Mouse (Mus musculus) stomach, postnatal 0 days (tissue): Measurements from ENCODE around the gene Ino80. TPM values are rescaled to one million over a fixed set of nuclear protein-coding genes. Genes with fewer than 3 reads are reported as not detected.
A peak's percentile ranks its signal among the peaks of the same experiment; 100 is the strongest.

Source experiments
- ATAC-seq: fragments of 200-750 bp; cut with Nextera tagmentation; 2 replicates; pipeline ENCODE4 v1.8.0; 2017; ENCODE audit not compliant: low FRiP score, low TSS enrichment
- DNase-seq: peaks from one replicate; pipeline ENCODE4 v3.0.0-alpha.2; 2016; ENCODE audit warnings: low spot score
- H3K27ac ChIP-seq: fragments of 300-500 bp; sonication (generic); replicated peaks from 2 replicates; pipeline ENCODE4 v1.5.1; 2014; ENCODE audit warnings: mild to moderate bottlenecking, control low read depth
- H3K27me3 ChIP-seq: fragments of 300-500 bp; sonication (generic); 2 replicates; pipeline ENCODE4 v1.6.1; 2014; ENCODE audit warnings: low read length; ENCODE audit not compliant: control insufficient read depth, insufficient read depth
- H3K36me3 ChIP-seq: fragments of 300-500 bp; sonication (generic); 2 replicates; pipeline ENCODE4 v1.6.1; 2014; ENCODE audit warnings: low read length, mixed read lengths; ENCODE audit not compliant: control insufficient read depth, insufficient read depth
- H3K4me1 ChIP-seq: fragments of 300-500 bp; sonication (generic); replicated peaks from 2 replicates; pipeline ENCODE4 v1.6.1; 2014; ENCODE audit warnings: antibody characterized with exemption; ENCODE audit not compliant: control insufficient read depth, insufficient read depth
- H3K4me2 ChIP-seq: fragments of 300-500 bp; sonication (generic); replicated peaks from 2 replicates; pipeline ENCODE4 v1.6.1; 2014; ENCODE audit warnings: low read depth, mild to moderate bottlenecking, control low read depth, moderate library complexity
- H3K4me3 ChIP-seq: fragments of 300-500 bp; sonication (generic); 2 replicates; pipeline ENCODE4 v1.5.1; 2014; ENCODE audit warnings: low read depth, low read length, control low read depth
- H3K9ac ChIP-seq: fragments of 300-500 bp; sonication (generic); 2 replicates; pipeline ENCODE4 v1.6.1; 2014; ENCODE audit warnings: mild to moderate bottlenecking, low read length, control low read depth, mixed read lengths
- H3K9me3 ChIP-seq: fragments of 300-500 bp; sonication (generic); 2 replicates; pipeline ENCODE4 v1.6.1; 2016; ENCODE audit warnings: low read length; ENCODE audit not compliant: control insufficient read depth
- CTCF ChIP-seq: IDR thresholded peaks from 2 replicates; pipeline ENCODE4 v1.5.1; 2016; ENCODE audit warnings: antibody characterized with exemption, low read depth, mild to moderate bottlenecking, moderate library complexity
- EP300 ChIP-seq: optimal IDR thresholded peaks from 2 replicates; pipeline ENCODE3; 2016; ENCODE audit warnings: antibody characterized with exemption
- WGBS: fragments of 180-500 bp; shearing (Covaris S2); extraction: QIAGEN DNeasy Blood & Tissue Kit; methylation state at CpG from one replicate; pipeline ENCODE4 v1.1.7; 2014; 5-methylcytosine and 5-hydroxymethylcytosine counted together
- polyA plus RNA-seq: library from polyadenylated mRNA; unstranded; fragments of >200 nt; fragmentation: Nextera tagmentation; extraction: Ambion mirVana; gene quantifications from 2 replicates; pipeline ENCODE4 v1.2.1, GENCODE M21; 2015

Ino80 gene
- polyA plus RNA-seq, 1 experiment from 2014 or later, result 2.0 TPM

DNA sequence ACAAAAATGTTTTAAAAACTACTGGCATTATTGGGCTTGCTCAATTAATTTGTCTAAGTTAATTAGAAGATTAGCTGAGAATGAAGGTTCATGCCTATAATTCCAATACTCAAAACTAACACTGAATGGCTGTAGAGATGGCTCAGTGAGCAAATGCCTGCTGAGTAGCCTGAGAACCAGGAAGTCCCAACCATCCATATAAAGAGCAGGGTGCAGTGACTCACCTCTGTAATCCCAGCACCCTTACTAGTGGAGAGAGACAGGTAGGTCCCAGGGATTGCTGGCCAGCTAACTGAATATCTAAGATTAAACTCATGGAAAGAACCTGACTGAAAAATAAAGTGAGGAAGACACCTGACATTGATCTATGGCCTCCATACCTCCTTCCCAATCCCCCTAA, 78.2 kb downstream of the Ino80 start:
- Histone ChIP-seq H3K27me3 (no peaks in the 10 kb centered on the region), H3K4me3 (no peak overlapping the region), H3K36me3 (peaks cover 14% of the 10 kb centered on the region), H3K9ac (no peak overlapping the region), H3K4me2 (no peak overlapping the region), H3K9me3 (no peaks in the 10 kb centered on the region), H3K4me1 (no peaks in the 10 kb centered on the region), H3K27ac (no peak overlapping the region)
- TF ChIP-seq EP300 (no peak), CTCF (no peak)
- DNase-seq (no peak), ATAC-seq (peak; percentile 61; the same call in 1 of the 2 replicates)

- Histone ChIP-seq H3K4me3 (no peak overlapping the region), H3K27ac (no peak overlapping the region), H3K27me3 (no peaks in the 10 kb centered on the region), H3K9ac (no peak overlapping the region), H3K9me3 (no peaks in the 10 kb centered on the region), H3K36me3 (peaks cover 14% of the 10 kb centered on the region), H3K4me1 (no peaks in the 10 kb centered on the region), H3K4me2 (no peak overlapping the region)
- DNase-seq, result no peak
- 94% methylated on average over 1 of the region's 1 CpGs for WGBS
- no peak for TF ChIP-seq EP300
- no peak for TF ChIP-seq CTCF
- ATAC-seq, result no peak
Measured at GRCm38 (mm10) chr2:119398665-119399064, 78.8 kb downstream of the Ino80 start.

- no peaks in the 10 kb centered on the region for H3K4me1 ChIP-seq
- no peaks in the 10 kb centered on the region for H3K9me3 ChIP-seq
- H3K27ac ChIP-seq, result no peak overlapping the region
- no peak overlapping the region for H3K4me2 ChIP-seq
- 83% methylated on average over 5 of the region's 5 CpGs for WGBS
- no peaks in the 10 kb centered on the region for H3K27me3 ChIP-seq
- DNase-seq, result no peak
- H3K36me3 ChIP-seq, result peaks cover 14% of the 10 kb centered on the region
- H3K9ac ChIP-seq, result no peak overlapping the region
- no peak overlapping the region for H3K4me3 ChIP-seq
- TF ChIP-seq CTCF, result 0 out of 2 replicates have a peak, but pooled peaks have one; percentile 18
- TF ChIP-seq EP300, result no peak
- no peak for ATAC-seq
Measured at GRCm38 (mm10) chr2:119398252-119398651, 79.2 kb downstream of the Ino80 start.

GRCm38 (mm10) chr2:119389992-119390391, 87.5 kb downstream of the Ino80 start:
- no peak overlapping the region for H3K4me3 ChIP-seq
- 95% methylated on average over 4 of the region's 4 CpGs for WGBS

DNA sequence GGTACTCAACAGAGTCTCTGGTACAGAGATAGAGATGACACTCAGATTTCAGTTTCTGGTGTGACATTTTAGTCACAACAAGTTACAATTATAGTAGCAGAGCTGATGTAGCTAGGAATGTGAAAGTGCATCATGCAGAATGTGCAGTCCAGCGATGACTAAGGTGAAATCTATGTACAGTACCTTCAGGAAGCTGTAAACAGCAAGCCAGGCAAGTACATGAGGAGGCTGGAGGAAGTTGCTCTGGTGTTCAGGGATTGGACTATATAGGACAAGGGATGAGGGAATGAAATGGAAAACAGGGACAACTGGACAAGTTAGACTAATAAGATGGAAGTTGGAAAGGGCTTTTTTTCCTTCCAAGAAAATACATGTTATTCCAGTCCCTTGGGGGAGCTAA, 89.2 kb downstream of the Ino80 start:
- Histone ChIP-seq H3K9ac (no peak overlapping the region), H3K4me2 (no peak overlapping the region), H3K27ac (no peak overlapping the region), H3K9me3 (no peaks in the 10 kb centered on the region), H3K27me3 (no peaks in the 10 kb centered on the region), H3K4me1 (no peaks in the 10 kb centered on the region), H3K36me3 (peaks cover 2% of the 10 kb centered on the region; the same call in 1 of the 2 replicates), H3K4me3 (no peak overlapping the region)
- 77% methylated on average over 1 of the region's 1 CpGs for WGBS
- TF ChIP-seq CTCF (no peak), EP300 (no peak)
- ATAC-seq (no peak), DNase-seq (no peak)

More at GRCm38 (mm10) chr2:119389992-119390391, 87.5 kb downstream of the Ino80 start:
- H3K27ac ChIP-seq, result no peak overlapping the region
- no peak overlapping the region for H3K4me2 ChIP-seq
- no peaks in the 10 kb centered on the region for H3K4me1 ChIP-seq
- ATAC-seq (no peak), DNase-seq (no peak)
- no peaks in the 10 kb centered on the region for H3K9me3 ChIP-seq
- no peaks in the 10 kb centered on the region for H3K27me3 ChIP-seq
- H3K9ac ChIP-seq, result no peak overlapping the region
- TF ChIP-seq EP300 (no peak), CTCF (no peak)
- peaks cover 2% of the 10 kb centered on the region; the same call in 1 of the 2 replicates for H3K36me3 ChIP-seq

- Histone ChIP-seq H3K4me1 (no peaks in the 10 kb centered on the region), H3K9ac (no peak overlapping the region), H3K9me3 (no peaks in the 10 kb centered on the region), H3K4me3 (no peak overlapping the region), H3K27ac (no peak overlapping the region), H3K27me3 (no peaks in the 10 kb centered on the region), H3K4me2 (no peak overlapping the region), H3K36me3 (peaks cover 34% of the 10 kb centered on the region)
- DNase-seq (no peak), ATAC-seq (no peak)
- WGBS, result 86% methylated on average over 3 of the region's 3 CpGs
- no peak for TF ChIP-seq EP300
- no peak for TF ChIP-seq CTCF
Measured at GRCm38 (mm10) chr2:119379455-119379854, 98.0 kb downstream of the Ino80 start.
